Mouse (Mus musculus): ENCODE results near the gene Fgf2. TPM values are rescaled to one million over a fixed set of nuclear protein-coding genes. Genes with fewer than 3 reads are reported as not detected.

The Fgf2 gene
- 10 to 100 TPM in 1 of 2 experiments, 1 to 10 TPM in 1; 9.6 to 13.7 TPM for total RNA-seq (2021)

- peak; percentile 62 to 68 for DNase-seq
- intact Hi-C loops (cut with DNase I) = loop anchor here (2.0 kb wide), 1 partner anchor 32 kb away; no protein-coding TSS in a partner anchor
These were observed at the start of gene Fgf2 for GRCm38 (mm10) chr3:37348221-37349165. Gene Fgf2, plus strand, starts transcription at chr3:37348346.

- DNase-seq = no peak
- intact Hi-C loops (cut with DNase I) = no loop called here
These were observed 48.7 kb upstream of the Fgf2 start for GRCm38 (mm10) chr3:37299470-37299869.

- peak; percentile 24 to 47 for DNase-seq
- intact Hi-C loops (cut with DNase I) = no loop called here
These were observed 45.5 kb upstream of the Fgf2 start for GRCm38 (mm10) chr3:37302685-37303084.

GRCm38 (mm10) chr3:37303392-37304139 lies 44.6 kb upstream of the Fgf2 start:
- intact Hi-C loops (cut with DNase I) = no loop called here
- no peak for DNase-seq

- intact Hi-C loops (cut with DNase I) = no loop called here
- no peak for DNase-seq
These were observed 36.2 kb upstream of the Fgf2 start for GRCm38 (mm10) chr3:37311897-37312369.

- intact Hi-C loops (cut with DNase I) = no loop called here
- DNase-seq = peak; percentile 99 to 100
These were observed 35.7 kb upstream of the Fgf2 start, which contains the start of the genes Bbs12 and Cetn4 for GRCm38 (mm10) chr3:37312370-37312941. Gene Bbs12, plus strand, starts transcription at chr3:37312554. Gene Cetn4, minus strand, starts transcription at chr3:37312708.

- DNase-seq = peak in 1 of 2 experiments; percentile 9
These were observed 34.8 kb upstream of the Fgf2 start for GRCm38 (mm10) chr3:37313371-37313770.

GRCm38 (mm10) chr3:37316233-37316632 lies 31.9 kb upstream of the Fgf2 start:
- no peak for DNase-seq
- intact Hi-C loops (cut with DNase I) = no loop called here

More at GRCm38 (mm10) chr3:37313371-37313770, 34.8 kb upstream of the Fgf2 start:
- intact Hi-C loops (cut with DNase I) = no loop called here

- intact Hi-C loops (cut with DNase I) = loop anchor here (2.0 kb wide), 1 partner anchor 90 kb away; no protein-coding TSS in a partner anchor
- DNase-seq = peak in 1 of 2 experiments; percentile 14
These were observed 23.8 kb upstream of the Fgf2 start for GRCm38 (mm10) chr3:37324310-37324709.

- DNase-seq = no peak
- intact Hi-C loops (cut with DNase I) = loop anchor here (2.0 kb wide), 1 partner anchor 89 kb away; no protein-coding TSS in a partner anchor
These were observed 22.6 kb upstream of the Fgf2 start for GRCm38 (mm10) chr3:37325317-37326112.

- intact Hi-C loops (cut with DNase I) = no loop called here
- DNase-seq = no peak
These were observed 21.5 kb upstream of the Fgf2 start for GRCm38 (mm10) chr3:37326627-37327026.

- intact Hi-C loops (cut with DNase I) = no loop called here
- no peak for DNase-seq
These were observed 19.7 kb upstream of the Fgf2 start for GRCm38 (mm10) chr3:37328489-37328888.

- intact Hi-C loops (cut with DNase I) = loop anchor here (10.0 kb wide), 1 partner anchor 895 kb away; no protein-coding TSS in a partner anchor
- DNase-seq = no peak
These were observed 18.2 kb upstream of the Fgf2 start for GRCm38 (mm10) chr3:37329963-37330362.

GRCm38 (mm10) chr3:37331999-37332449 lies 16.1 kb upstream of the Fgf2 start:
- DNase-seq = no peak
- intact Hi-C loops (cut with DNase I) = loop anchor here (10.0 kb wide), 1 partner anchor 893 kb away; no protein-coding TSS in a partner anchor

- no peak for DNase-seq
These were observed 14.1 kb upstream of the Fgf2 start for GRCm38 (mm10) chr3:37334053-37334452.

GRCm38 (mm10) chr3:37341110-37341509 lies 7.0 kb upstream of the Fgf2 start:
- intact Hi-C loops (cut with DNase I) = no loop called here
- peak; percentile 26 to 48 for DNase-seq

More at GRCm38 (mm10) chr3:37334053-37334452, 14.1 kb upstream of the Fgf2 start:
- intact Hi-C loops (cut with DNase I) = loop anchor here (10.0 kb wide), 1 partner anchor 891 kb away; no protein-coding TSS in a partner anchor

GRCm38 (mm10) chr3:37342811-37343210 lies 5.3 kb upstream of the Fgf2 start:
- intact Hi-C loops (cut with DNase I) = loop anchor here (1.0 kb wide), 1 partner anchor 71 kb away; no protein-coding TSS in a partner anchor
- DNase-seq = no peak

- no peak for DNase-seq
- intact Hi-C loops (cut with DNase I) = loop anchor here (2.0 kb wide), 1 partner anchor 33 kb away; no protein-coding TSS in a partner anchor
These were observed 475 bp upstream of the Fgf2 start for GRCm38 (mm10) chr3:37347671-37348070.

- intact Hi-C loops (cut with DNase I) = loop anchor here (2.0 kb wide), 1 partner anchor 32 kb away; no protein-coding TSS in a partner anchor
These were observed 1.0 kb downstream of the Fgf2 start for GRCm38 (mm10) chr3:37349166-37349548.

More at GRCm38 (mm10) chr3:37349166-37349548, 1.0 kb downstream of the Fgf2 start:
- DNase-seq = peak in 1 of 2 experiments; percentile 30

Measured in heart, postnatal 36 days (tissue).